Mouse (Mus musculus): ENCODE data around the gene Cd276.
"Not testable (repeated sequence)": the region's sequence is repeated elsewhere in the genome, so short reads cannot be mapped to it uniquely, and the experiment has no call there.

Gene Cd276

DNA sequence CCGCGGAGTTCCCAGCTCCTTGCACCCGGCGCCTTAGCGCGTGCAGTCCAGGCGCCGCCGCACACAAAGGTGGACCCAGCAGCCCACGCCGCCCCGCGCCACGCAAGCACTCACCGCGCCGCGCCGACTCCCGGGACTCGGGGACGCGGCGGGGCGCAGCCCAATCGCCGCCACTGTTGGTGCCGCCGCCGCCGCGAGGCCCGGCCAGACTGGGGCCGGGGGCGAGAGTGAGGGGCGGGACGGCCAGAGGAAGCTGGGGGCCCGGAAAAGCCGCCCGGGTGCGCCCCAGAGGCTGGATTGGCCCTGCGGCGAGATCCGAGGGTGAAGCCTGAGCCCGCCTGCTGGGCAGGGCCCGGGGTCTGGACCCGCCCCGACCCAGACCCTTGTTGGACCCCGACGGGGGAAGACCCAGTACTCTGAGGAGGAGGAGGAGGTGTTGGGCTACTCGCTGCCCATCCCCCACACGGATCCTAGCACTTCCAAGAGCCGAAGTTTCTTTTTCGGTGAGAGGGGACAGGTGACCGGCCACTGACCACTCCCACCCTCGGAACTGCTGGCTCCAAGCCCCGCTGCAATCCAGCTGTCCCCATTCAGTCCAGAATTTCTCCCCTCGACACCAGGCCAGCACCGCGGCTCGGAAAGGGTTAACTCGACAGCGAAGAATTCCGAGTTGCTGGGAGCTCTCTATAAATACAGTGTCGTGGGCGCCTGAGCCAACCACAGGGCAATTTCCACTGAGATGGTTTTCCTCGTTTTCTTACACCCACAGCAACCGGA is at the start of gene Cd276:
TSS of gene Cd276 (minus strand) at position 530 of the 777 bp plus-strand sequence.
- DNase-seq (ENCODE audit: low read depth, low spot score), result peak; percentile 88

DNA sequence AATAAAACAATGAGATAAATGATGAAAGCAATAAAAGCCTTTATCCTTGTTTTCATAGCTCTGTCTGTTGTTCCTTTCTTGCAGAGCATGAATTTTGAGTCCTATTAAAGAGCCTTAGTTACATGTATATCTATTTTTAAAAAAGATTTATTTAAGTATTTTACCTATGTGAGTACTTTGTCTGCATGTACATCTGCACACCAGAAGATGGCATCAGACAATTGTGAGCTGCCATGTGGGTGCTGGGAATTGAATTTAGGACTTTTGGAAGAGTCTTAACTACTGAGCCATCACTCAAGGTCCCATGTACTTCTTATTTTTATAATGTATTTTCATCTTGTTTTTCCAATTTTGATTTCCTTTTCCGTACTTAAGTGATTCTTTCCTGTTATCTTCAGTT is 40.1 kb upstream of the Cd276 start:
- no peak for DNase-seq (ENCODE audit: low read depth, low spot score)

DNA sequence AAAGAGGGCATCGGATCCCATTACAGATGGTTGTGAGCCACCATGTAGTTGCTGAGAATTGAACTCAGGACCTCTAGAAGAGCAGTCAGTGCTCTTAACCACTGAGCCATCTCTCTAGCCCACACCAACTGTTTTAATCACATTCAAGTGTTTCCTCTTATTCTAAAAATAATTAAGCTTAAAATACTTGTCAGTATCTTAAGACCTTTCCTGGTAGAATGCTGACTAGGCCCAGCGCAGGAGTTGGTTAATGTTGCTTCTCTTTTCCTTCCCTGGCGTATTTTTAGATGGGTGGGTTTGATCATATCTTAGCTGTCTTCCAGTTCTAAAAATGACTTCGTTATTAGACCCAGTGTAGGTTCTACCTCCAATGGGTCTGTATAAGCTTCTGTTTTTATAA is 33.4 kb upstream of the Cd276 start:
- no peak for DNase-seq (ENCODE audit: low read depth, low spot score)

DNA sequence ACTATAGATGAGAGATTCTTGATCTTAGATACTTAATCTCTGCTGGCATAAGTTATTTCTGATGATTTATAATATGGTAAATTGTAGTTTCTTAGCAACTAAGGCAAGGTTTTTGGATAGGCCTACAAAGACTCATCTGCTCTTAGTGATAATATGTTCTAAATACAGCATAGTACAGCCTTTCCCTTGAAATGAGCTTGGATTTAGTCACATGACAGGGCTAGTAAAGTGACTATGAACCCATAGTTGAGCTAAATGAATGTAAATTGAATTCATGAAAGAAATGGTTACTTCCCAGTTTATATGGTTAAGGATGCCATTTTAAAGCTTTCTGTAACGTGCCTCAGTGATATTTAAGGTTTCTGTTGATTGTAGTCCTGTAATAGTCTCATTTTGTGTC is 29.1 kb upstream of the Cd276 start:
- no peak for DNase-seq (ENCODE audit: low read depth, low spot score)

DNA sequence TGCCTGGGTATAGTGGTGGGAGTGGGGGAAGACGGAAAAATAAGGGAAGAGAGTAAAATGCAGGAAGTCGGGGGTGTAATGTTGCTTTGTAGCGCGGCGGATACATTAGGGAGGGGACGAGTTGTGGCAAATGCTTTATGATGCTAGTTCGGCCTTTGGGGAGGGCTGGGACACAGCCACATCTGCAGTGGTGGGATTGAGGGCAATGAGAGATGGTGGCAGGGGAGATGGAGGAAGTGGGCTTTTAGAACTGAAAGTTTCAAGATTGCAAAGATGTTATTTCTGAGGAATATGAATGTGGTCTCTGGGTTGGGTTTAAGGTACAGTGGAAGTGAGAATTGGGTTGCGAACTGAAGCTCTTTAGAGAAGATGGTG is 28.0 kb upstream of the Cd276 start:
- no peak for DNase-seq (ENCODE audit: low read depth, low spot score)

DNA sequence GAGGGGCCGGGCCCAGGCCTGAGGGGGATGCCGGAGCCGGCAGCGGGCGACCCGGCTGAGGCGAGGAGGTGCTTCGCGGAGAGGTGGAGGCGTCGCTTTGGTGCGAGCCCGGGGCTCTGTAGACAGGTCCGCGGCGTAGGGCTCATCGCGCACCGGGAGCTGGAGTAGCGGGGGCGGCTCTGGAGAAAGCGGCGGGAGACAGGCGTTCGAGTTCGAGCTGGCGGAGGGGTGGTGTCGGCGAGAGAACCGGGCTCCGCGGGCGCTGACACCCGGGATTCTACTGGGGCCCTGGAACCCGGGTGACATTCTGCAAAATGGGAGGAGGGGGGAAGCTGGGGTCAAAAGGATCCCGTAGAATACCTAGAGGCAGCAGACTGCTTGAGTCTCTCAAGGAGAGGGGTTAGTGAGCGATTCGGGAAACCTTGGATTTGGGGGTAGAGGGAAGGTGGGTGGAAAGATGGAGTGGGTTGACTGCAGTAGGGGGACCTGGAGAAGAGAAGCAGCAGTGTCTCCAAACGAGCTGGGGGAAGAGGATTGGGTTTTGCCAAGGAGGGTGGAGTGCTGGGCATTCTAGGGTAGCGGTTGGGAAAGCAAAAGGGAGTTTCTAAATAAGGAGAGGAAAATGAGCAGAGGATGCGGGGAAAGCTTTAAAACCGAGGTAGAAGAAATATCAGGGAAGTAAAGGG is 27.5 kb upstream of the Cd276 start:
- peak; percentile 40 for DNase-seq (ENCODE audit: low read depth, low spot score)

DNA sequence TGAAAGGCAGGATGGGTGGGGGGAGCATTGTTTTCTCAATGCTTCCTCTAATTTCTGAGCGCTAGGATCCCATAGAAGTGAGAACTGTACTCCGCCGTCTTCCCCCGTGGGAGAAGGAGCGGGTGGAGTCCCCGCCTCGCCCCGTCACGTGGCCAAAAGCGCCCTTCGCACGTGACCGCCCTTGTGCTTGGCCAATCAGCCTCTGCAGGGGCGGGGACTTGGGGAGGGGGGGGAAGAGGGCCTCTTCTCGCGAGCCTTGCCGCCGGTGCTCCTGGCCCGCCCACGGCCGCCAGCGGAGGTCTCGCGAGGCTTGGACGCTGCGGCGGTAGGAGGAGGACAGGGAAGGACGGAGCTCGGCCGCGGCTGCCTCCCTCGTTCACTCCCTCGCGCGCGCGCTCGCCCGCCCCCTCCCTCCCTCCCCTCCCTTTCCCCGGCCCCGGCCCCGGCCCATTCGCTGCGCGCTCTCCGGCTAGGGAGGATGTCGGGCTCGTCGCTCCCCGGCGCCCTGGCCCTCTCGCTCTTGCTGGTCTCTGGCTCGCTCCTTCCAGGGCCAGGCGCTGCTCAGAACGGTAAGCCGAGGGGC is 26.8 kb upstream of the Cd276 start, which contains the start of gene Nptn:
TSS of gene Nptn (plus strand) at position 283 of the 583 bp plus-strand sequence.
- peak; percentile 98 for DNase-seq (ENCODE audit: low read depth, low spot score)

DNA sequence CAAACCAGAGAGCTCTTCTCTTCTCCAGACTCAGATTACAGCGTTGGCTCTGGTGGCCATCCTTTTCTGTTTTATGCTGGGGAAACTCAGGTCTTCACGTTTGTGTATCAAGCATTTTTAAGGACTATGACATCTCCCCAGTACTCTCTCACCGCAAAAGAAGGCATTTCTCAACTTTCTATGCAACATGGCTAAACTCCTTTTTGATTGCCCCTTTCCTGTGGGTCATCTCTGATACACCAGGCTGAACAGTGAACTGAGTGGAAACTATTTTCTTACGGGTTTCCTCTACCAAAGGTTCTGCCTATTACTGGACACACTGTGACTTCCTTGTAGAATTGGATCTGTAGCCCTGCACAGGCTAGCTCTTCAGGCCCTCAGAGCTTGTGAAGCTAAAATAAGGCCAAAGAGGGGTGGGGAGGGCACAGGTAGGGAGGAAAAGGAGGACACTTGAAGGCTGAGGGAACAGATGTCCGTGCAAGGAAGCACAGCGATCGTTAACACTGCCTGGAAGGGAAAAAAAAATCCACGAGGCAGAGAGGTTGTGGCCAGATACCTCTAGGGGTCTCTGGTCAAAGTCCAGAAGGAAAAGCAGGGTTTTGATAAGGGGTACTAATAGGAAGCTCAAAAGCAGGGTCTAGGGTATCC is 26.2 kb upstream of the Cd276 start:
- no peak for DNase-seq (ENCODE audit: low read depth, low spot score)

DNA sequence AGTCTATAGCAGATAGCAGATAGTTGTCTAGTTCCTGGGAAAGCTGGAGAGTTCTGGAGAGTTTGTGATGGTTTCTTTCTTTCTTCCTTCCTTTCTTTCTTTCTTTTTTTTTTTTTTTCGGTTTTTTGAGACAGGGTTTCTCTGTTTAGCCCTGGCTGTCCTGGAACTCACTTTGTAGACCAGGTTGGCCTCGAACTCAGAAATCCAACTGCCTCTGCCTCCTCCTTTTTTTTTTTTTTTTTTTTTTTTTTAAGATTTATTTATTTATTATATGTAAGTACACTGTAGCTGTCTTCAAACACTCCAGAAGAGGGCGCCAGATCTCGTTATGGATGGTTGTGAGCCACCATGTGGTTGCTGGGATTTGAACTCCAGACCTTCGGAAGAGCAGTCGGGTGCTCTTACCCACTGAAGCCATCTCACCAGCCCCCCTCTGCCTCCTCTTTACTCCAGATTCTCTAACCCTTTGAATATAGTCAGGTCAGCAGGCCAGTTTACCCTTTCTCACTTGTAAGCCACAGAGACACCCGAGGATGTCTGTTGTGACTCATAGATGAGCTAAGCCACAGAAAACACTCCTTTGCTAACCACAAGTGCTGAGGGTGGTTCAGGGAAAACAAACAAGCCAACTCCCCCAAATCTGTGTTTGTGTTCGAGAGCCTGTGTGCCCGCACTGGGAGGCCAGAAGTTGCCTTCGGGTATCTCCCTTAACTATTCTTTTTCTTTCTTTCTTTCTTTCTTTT is 25.4 kb upstream of the Cd276 start:
- not testable (repeated sequence) for DNase-seq (ENCODE audit: low read depth, low spot score)

DNA sequence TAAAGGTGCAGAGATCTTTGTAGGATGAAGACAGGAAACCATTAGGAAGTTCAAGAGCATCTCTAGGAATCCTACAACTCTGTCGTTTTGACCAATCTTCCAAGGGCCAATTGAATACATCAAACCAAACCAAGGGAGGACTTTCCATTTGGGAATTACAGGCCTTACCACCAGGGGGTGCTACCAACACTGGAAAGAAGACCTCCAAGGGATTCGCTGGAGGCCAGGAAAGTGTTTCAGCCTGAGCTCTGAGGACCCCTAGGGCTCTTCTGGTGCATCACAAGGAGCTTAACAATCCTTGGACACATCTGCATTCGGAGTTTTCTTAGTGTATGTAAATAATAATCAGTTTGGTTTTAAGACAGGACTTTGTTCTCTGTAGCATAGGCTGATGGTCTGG is 23.4 kb upstream of the Cd276 start:
- peak; percentile 90 for DNase-seq (ENCODE audit: low read depth, low spot score)

DNA sequence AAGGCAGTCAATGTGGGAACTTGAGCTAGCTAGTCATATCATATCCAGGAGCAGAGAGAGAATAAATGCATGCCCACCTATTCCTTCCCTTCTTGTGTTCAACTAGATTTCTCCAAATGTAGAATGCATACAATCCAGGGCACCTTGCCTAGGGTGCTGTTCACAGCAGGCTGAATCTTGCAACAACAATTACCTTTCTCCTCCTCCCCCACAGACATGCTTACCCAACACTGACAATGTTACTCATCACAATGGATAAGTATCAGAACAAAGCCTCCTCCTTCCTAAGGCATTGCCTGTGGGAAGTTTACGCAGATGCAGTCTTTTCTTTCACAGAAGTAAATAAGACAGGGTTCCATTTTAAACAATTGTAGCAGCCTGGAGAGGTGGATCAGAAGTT is 15.8 kb upstream of the Cd276 start:
- no peak for DNase-seq (ENCODE audit: low read depth, low spot score)

DNA sequence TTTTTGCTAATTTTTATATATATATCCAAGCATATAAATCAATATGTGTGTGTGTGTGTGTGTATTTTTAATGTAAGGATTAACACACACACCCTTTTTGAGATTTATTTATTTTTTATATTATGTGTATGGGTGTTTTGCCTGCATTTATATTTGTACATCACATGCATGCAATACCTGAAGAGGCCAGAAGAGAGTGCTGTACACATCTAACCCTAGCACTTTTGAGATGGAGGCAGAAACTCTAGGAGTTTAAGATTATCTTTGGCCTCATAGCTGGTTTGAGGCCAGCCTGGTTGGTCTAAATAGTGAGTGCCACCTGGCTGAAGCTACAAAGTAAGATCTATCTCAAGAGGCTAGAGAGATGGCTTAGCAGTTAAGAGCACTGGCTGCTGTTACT is 12.4 kb upstream of the Cd276 start:
- DNase-seq (ENCODE audit: low read depth, low spot score), result no peak

DNA sequence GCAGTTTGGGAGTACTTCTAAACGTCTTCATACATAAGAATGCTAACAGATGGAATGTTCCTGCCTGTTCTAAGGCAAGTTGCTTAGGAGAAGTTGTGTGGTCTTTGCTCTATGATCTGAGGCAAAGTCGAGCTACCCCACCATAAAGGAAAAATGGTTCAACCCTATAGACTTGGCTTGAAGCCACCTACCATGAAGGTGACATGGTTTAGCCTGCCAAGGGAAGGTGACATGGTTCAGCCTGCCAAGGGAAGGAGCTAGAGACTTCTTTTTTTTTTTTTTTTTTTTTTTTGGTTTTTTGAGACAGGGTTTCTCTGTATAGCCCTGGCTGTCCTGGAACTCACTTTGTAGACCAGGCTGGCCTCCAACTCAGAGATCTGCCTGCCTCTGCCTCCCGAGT is 10.7 kb upstream of the Cd276 start:
- DNase-seq (ENCODE audit: low read depth, low spot score), result not testable (repeated sequence)

DNA sequence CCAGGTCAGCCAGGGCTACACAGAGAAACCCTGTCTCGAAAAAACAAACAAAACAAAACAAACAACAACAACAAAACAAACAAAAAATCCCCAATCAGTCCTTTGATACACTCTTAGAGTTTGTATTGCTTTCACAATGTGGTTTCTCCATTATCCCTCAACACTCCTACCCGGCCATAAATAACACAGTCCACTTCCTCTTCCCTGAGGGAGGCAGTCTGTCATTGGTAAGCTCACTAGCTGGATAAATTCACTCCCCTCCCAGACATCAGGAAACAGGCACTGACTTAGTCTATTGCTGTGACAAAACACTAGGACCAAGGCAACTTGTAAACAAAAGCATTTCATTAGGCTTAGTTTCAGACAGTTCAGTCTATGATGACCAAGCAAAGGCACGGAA is 5.0 kb upstream of the Cd276 start:
- DNase-seq (ENCODE audit: low read depth, low spot score), result no peak

DNA sequence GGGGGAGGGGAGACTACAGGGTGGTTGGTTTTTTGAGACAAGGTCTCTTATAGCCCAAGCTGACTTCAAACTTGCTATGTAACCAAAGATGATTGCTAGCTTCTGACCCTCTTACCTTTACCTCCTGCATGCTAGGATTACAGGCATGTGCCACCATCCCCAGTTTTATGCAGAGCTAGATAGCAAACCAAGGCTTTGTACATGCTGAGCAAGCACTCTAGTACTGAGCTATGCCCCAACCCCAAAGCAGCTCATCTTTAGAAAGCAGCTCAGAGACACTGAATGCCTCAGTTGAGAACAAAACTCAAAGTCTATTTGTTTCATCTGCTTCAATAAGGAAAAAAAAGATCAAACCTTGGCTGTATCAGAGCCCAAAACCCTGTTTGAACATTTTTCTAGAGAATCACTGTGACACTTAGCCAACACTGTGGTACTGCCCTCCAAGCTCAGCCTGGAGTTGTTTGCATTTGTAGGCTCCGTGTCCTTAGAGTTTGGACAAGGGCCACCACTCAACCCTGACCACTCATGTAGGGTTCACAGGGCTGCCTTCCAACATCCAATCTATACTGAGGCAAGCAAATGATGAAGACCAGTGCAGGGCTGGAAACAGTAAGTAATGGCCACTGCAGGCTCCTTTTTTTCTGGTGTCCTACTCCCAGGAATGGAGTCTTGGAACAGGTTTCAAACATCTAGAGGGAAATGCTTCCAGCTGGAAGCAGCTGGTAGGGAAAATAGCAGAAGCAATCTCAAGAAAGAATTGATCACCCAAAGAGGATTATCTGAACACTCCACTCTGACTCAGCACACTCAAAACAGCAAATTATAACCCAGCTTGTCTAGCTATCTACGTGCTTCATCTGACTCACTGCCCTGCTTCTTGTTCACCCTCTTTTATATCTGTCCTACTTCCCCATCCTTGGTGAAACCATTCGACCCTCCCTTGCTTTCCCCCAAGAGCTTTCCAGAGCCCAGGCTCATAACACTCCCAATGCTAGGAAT is 2.5 kb upstream of the Cd276 start:
- DNase-seq (ENCODE audit: low read depth, low spot score), result no peak

DNA sequence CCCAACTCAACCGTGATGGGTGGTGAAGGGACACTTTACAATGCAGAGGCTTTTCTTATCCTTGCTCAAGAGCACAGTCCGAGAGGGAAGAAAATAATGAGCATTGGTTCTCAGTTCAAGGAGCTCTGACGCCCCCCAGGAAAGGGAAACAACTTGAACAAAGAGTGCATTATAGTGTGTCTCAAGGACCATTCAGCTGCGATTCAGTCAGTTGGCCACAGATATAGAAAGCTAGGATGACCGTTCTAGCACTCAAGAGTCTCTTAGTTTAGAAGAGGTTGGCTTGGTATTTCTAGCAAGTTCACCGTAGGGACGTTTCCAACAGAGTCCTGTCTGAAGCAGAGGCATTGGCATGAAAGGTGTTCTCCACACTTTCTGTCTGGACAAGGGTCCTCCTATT is 1.4 kb upstream of the Cd276 start:
- DNase-seq (ENCODE audit: low read depth, low spot score), result no peak

DNA sequence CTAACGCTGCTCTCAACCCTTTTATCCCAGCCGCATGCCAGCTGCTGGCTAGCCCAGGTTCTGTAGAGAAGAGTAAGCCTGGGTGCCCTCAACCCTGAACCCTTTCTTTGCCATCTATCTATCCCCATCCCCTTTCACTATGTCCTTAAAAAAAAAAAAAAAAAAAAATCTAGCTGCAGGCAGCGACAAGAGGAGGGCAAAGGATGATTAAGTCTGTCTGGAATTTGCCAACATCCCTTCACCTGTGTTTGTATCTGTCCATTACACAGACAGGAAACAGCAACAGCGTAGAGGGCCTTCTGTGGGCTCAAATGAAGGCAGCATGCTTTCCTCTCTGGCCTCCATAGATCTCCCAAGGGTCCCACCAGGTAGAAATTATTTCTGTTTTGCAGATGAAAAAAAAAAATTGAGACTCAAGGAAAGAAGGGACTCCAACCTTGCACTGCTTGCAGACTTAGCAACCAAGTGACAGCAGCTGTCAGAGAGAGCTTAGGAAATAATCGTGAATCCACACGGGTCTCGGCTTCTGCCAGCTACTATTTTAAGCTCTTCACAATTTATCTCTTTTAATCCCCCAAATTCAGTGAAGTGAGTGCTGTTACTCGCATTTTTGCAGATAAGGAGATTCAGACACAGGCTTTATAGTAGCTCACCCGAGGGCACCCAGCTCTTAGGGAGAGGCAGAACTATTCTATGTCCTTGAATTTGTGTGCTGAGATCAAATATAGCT is 613 bp upstream of the Cd276 start:
- no peak for DNase-seq (ENCODE audit: low read depth, low spot score)

DNA sequence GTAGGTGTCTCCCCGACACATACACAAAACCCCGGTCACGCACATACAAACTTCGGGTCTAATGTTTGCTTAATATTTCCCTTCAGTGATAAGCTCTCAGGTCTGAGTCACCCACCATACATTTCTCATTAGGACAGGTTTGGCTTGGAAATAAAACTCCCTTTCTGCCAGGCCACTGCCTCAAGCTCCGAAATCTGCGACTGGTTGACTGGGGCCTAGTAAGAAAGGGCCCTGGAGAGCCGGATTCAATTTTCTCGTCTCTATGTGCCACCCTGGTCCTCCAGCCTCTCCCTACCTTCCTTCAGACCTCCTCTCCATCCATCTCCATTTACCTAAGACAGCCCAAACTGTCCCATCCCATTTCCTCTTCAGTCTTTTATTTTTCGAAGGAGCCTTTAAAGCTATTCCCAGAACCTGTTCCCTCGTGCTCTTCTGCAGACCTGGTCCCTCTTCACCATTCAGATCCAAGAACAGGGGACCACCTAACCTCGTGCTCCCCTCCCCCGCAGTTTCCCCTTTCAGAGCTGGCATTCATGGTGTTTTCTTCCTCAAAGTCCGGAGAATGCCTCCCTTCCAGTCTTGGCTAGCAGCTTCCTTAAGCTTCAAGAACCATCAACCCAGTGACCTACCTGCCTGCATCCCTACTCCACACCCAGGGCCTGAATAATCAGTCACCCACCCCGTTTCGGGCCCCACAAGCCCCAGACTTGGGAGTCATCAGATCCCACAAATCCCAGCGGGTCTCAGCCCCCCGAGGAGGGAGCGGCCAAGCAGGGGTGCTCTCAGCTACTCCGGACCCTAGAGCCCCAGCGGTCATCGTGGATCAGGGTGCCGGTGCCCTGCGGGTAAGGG is 955 bp downstream of the Cd276 start:
- no peak for DNase-seq (ENCODE audit: low read depth, low spot score)

DNA sequence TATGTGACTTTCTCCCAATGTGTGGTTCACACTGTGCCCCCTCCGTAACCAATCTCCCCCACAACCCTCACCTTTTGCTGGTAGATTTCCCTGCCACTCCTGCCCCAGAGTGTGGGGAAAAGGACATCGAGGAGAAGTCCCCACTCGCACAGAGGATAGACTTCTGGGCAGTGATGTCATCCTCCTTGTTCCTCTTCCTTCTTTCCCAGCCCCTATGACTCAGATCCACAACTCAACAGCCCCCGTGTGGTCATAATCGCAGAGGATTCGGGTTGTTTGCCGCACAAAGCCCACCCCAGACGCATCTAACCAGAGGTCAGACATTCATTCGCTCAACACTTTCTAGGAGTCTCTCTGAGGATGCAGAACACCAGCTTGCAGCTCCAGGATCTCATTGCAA is 3.2 kb downstream of the Cd276 start:
- no peak for DNase-seq (ENCODE audit: low read depth, low spot score)

Measured in telencephalon, adult 2 months (tissue).